Mouse (Mus musculus) spleen, adult 12 weeks (tissue): ENCODE measurements around the gene Dnah7c.

Source experiments
- DNase-seq: peaks from one replicate; pipeline ENCODE4 v3.0.0; 2022; ENCODE audit warnings: low spot score

The Dnah7c gene

DNA sequence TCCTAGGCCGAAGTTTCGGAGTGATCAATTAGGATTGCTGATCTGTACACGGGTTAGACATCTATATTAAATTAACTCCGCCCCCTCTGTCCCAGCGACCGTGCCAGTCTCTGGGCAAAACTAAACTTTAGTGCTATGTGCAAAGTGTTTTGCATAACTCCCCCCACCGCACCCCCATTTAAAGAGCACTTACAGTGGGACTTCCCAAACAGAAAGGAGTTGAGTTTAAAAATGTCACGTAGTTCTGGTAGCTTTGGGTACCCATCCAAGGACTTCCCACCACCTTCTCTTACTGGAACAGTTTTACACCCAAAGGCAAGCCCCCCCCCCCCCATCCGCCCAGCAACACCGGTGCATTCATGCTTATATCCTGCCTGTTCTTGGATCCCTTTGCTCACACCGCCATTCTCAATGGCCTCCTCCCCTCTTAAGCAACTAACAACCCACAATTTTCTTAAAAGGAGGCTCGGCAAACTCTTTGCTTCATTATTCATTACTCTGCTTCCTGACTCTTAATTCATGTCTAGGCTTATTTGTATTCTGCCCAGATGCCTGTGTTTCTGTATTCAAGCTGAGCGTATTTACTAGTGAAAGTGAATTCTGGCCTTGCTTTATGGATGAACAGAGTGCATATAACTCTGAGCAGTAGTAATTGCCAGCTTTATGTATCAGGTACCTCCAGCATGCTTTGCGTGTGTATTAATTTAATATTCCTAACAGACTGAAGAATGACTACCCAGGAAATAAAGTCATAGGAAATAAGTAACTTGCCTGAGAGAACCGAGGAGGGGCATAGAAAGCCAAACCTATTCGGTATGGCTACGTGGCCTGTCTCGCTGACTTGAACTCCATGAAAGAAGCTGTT, 428.9 kb downstream of the Dnah7c start:
- DNase-seq, result no peak

DNA sequence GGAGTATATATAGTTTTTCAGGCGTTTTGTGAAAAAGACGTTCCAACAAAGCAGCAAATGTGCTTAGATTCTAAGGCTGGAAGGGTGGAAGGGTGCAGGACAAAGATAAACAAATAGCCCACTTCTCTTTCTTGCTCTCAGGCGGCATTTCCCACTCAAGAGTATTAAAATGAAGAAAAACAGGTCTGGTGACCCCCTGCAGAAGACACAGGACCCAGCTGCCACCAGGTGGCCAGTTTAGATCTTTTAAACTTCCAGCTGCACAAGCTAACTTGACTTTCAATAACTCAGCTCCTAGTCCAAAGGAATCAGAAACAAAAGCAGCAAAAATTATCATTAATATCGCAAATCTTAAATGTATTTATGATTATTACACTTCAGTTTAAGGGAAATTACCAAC, 431.1 kb downstream of the Dnah7c start:
- DNase-seq, result no peak
